Mouse (Mus musculus): Measurements from ENCODE around the gene Krtap12-1. TPM values are rescaled to one million over a fixed set of nuclear protein-coding genes. Genes with fewer than 3 reads are reported as not detected.
"Not testable (repeated sequence)": the region's sequence is repeated elsewhere in the genome, so short reads cannot be mapped to it uniquely, and the experiment has no call there.

Gene Krtap12-1
- polyA plus RNA-seq, 1 experiment from 2014 or later, result 1.1 TPM

DNA sequence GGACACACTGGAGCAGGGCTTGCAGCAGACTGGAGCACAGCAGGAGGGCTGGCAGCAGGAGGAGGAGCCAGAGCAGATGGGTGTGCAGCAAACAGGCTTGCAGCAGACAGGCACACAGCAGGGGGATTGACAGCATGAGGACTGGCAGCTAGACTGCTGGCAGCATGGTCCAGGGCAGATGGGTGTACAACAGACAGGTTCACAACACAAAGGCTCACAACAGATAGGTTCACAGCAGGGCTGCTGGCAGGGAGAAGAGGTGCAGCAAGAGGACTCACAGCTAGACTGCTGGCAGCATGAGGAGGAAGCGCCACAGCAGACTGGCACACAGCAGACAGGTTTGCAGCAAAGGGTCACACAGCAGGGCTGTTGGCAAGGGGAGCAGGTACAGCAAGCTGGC, 30.3 kb downstream of the Krtap12-1 start:
- H3K36me3 ChIP-seq; H3K9me3 ChIP-seq (replicated peaks); H3K9ac ChIP-seq; H3K27ac ChIP-seq (replicated peaks); H3K4me1 ChIP-seq; H3K27me3 ChIP-seq; H3K4me3 ChIP-seq (replicated peaks); ATAC-seq (ENCODE audit: insufficient number of reproducible peaks, low FRiP score, low TSS enrichment, low read depth); H3K4me2 ChIP-seq (replicated peaks): not testable (repeated sequence)
- WGBS, result 78% methylated on average over 1 of the region's 1 CpGs

DNA sequence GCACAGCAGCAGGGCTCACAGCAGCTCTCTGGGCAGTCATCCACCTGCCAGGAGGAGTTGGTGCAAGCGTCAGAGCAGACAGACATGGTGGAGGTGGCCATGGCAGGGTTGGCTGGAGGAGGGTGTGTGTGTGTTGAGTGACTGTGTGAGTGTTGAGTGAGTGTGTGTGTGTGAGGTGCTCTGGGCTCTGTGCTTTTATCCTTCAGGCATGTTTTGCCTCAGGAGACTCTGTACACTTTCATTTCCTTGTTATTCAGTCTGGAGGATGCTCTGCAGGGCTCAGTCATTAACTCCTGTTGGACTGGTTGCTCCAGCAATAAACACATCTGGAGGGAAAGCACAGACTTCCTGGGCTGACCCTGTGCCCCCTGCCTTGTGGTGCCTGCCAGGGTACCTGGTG, 30.9 kb downstream of the Krtap12-1 start, which contains the start of gene Gm9736:
Gene Gm9736 (minus strand): TSS at position 101 of the 400 bp plus-strand sequence.
- H3K36me3 ChIP-seq; ATAC-seq (ENCODE audit: insufficient number of reproducible peaks, low FRiP score, low TSS enrichment, low read depth); H3K9me3 ChIP-seq (replicated peaks); H3K4me1 ChIP-seq; H3K4me3 ChIP-seq (replicated peaks); H3K4me2 ChIP-seq (replicated peaks); H3K27ac ChIP-seq (replicated peaks); H3K27me3 ChIP-seq; H3K9ac ChIP-seq: not testable (repeated sequence)
- 47% methylated on average over 1 of the region's 1 CpGs for WGBS

DNA sequence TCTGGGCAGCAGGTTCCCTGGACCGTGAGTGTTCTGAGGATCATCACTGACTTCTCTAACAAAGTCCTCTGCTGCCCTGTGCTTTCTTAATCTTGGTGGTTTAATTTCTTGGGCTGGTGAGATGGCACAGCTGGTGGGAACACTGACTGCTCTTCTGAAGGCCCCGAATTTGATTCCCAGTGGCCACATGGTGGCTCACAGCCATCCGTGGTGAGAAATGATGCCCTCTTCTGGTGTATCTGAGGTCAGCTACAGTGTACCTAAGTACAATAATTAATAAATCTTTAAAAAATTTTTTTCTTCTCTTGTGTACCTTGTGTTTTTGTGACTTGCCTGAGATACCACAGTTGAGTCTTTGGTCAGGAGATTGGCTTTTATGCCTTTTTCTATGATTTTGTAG, 31.9 kb downstream of the Krtap12-1 start:
- 57% methylated on average over 3 of the region's 3 CpGs for WGBS
- H3K36me3 ChIP-seq; H3K9me3 ChIP-seq (replicated peaks); H3K4me2 ChIP-seq (replicated peaks); H3K4me1 ChIP-seq; H3K4me3 ChIP-seq (replicated peaks); H3K9ac ChIP-seq; H3K27ac ChIP-seq (replicated peaks); ATAC-seq (ENCODE audit: insufficient number of reproducible peaks, low FRiP score, low TSS enrichment, low read depth); H3K27me3 ChIP-seq: not testable (repeated sequence)

DNA sequence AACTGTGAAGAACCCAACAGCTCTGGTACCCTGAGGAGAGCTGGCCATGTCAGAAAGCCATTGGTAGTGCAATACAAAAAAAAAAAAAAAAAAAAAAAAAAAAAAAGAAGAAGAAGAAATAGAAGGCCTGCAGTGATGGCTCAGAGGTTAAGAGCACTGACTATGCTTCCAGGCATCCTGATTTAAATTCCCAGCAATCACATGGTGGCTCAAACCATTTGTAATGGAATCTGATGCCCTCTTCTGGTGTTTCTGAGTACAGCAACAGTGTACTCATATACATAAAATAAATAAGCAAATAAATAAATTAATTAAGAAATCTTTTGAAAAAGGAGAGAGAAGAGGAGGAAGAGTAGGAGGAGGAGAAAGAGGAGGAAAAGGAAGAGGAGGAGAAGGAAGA, 33.0 kb downstream of the Krtap12-1 start:
- H3K27ac ChIP-seq (replicated peaks), result no peak overlapping the region
- no peaks in the 10 kb centered on the region for H3K4me1 ChIP-seq
- H3K9ac ChIP-seq, result no peak overlapping the region
- H3K36me3 ChIP-seq, result no peaks in the 10 kb centered on the region
- no peak overlapping the region for H3K4me3 ChIP-seq (replicated peaks)
- H3K27me3 ChIP-seq, result no peaks in the 10 kb centered on the region
- H3K9me3 ChIP-seq (replicated peaks), result no peaks in the 10 kb centered on the region
- ATAC-seq (ENCODE audit: insufficient number of reproducible peaks, low FRiP score, low TSS enrichment, low read depth), result no peak
- H3K4me2 ChIP-seq (replicated peaks), result no peak overlapping the region

DNA sequence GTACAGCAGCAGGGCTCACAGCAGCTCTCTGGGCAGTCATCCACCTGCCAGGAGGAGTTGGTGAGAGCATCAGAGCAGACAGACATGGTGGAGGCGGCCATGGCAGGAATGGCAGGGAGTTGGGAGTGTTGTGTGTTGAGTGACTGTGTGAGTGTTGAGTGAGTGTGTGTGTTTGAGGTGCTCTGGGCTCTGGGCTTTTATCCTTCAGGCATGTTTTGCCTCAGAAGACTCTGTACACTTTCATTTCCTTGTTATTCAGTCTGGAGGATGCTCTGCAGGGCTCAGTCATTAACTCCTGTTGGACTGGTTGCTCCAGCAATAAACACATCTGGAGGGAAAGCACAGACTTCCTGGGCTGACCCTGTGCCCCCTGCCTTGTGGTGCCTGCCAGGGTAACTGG, 39.2 kb downstream of the Krtap12-1 start, which contains the start of gene Gm3233:
Gene Gm3233 (minus strand): TSS at position 101 of the 400 bp plus-strand sequence.
- not testable (repeated sequence) for H3K27ac ChIP-seq (replicated peaks); H3K9ac ChIP-seq; H3K4me2 ChIP-seq (replicated peaks); H3K4me3 ChIP-seq (replicated peaks); H3K4me1 ChIP-seq; H3K36me3 ChIP-seq; H3K27me3 ChIP-seq; ATAC-seq (ENCODE audit: insufficient number of reproducible peaks, low FRiP score, low TSS enrichment, low read depth); H3K9me3 ChIP-seq (replicated peaks)
- 80% methylated on average over 1 of the region's 1 CpGs for WGBS

DNA sequence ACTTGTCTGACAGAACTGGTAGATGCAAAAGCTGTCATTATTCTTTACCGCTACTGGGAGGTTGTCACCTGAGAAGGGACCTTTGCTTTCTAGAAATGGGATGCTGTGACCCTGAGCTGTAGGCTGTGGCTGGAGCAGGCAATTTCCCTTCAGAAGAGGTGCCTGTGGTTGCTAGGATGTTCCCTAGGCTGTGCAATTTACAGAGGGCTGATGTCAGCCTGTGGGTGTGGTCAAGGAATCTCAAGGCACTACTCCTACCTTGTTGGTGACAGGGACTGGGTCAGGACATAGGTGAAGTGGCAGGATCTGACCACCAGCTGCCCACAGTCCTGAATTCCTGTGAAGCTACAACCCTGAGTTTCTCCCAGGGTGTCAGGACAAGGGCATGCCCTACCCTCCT, 49.3 kb downstream of the Krtap12-1 start:
- no peaks in the 10 kb centered on the region for H3K27me3 ChIP-seq
- ATAC-seq (ENCODE audit: insufficient number of reproducible peaks, low FRiP score, low TSS enrichment, low read depth), result peak; percentile 29; the same call in 1 of the 2 replicates
- H3K4me1 ChIP-seq, result no peaks in the 10 kb centered on the region
- no peak overlapping the region for H3K27ac ChIP-seq (replicated peaks)
- no peak overlapping the region for H3K4me2 ChIP-seq (replicated peaks)
- H3K9ac ChIP-seq, result no peak overlapping the region
- no peaks in the 10 kb centered on the region for H3K36me3 ChIP-seq
- 71% methylated on average over 1 of the region's 1 CpGs for WGBS
- H3K9me3 ChIP-seq (replicated peaks), result no peaks in the 10 kb centered on the region
- no peak overlapping the region for H3K4me3 ChIP-seq (replicated peaks)

Other genes starting within 250 kb of the Krtap12-1 start
- gene Fam207a, start 204.8 kb upstream of the Krtap12-1 start, polyA plus RNA-seq (2015; fragmentation: Nextera tagmentation; extraction: Ambion mirVana), result 37.5 and 38.8 TPM in 2 replicates
- 2.8 and 3.3 TPM in 2 replicates for gene Itgb2, start 190.3 kb upstream of the Krtap12-1 start, polyA plus RNA-seq (2015; fragmentation: Nextera tagmentation; extraction: Ambion mirVana)
- 135 and 136 TPM in 2 replicates for gene Pttg1ip, start 138.9 kb upstream of the Krtap12-1 start, polyA plus RNA-seq (2015; fragmentation: Nextera tagmentation; extraction: Ambion mirVana)
- 323 and 339 TPM in 2 replicates for gene Sumo3, start 114.5 kb upstream of the Krtap12-1 start, polyA plus RNA-seq (2015; fragmentation: Nextera tagmentation; extraction: Ambion mirVana)
- gene Gm49325, start 114.4 kb upstream of the Krtap12-1 start, polyA plus RNA-seq (2015; fragmentation: Nextera tagmentation; extraction: Ambion mirVana), result 3.1 TPM in 1 of 2 replicates, not detected in the other
- 92.2 and 102 TPM in 2 replicates for gene Ube2g2, start 98.3 kb upstream of the Krtap12-1 start, polyA plus RNA-seq (2015; fragmentation: Nextera tagmentation; extraction: Ambion mirVana)
- gene Tspear, start 34.0 kb upstream of the Krtap12-1 start, polyA plus RNA-seq (2015; fragmentation: Nextera tagmentation; extraction: Ambion mirVana), result 3.3 and 3.4 TPM in 2 replicates
- gene Gm19402, start 29.8 kb upstream of the Krtap12-1 start, polyA plus RNA-seq (2015; fragmentation: Nextera tagmentation; extraction: Ambion mirVana), result 0.60 and 0.85 TPM in 2 replicates
- 1.0 and 1.9 TPM in 2 replicates for gene Gm9508, start 23.4 kb upstream of the Krtap12-1 start, polyA plus RNA-seq (2015; fragmentation: Nextera tagmentation; extraction: Ambion mirVana)
- gene Gm10272, start 14.0 kb upstream of the Krtap12-1 start, polyA plus RNA-seq (2015; fragmentation: Nextera tagmentation; extraction: Ambion mirVana), result 0.59 TPM in 1 of 2 replicates, not detected in the other
- gene Gm10024, start 9.1 kb upstream of the Krtap12-1 start, polyA plus RNA-seq (2015; fragmentation: Nextera tagmentation; extraction: Ambion mirVana), result 2.2 and 2.8 TPM in 2 replicates
- 0.56 and 1.5 TPM in 2 replicates for gene Gm10142, start 4.8 kb upstream of the Krtap12-1 start, polyA plus RNA-seq (2015; fragmentation: Nextera tagmentation; extraction: Ambion mirVana)
- 0.75 and 1.2 TPM in 2 replicates for gene Gm10100, start 5.9 kb downstream of the Krtap12-1 start, polyA plus RNA-seq (2015; fragmentation: Nextera tagmentation; extraction: Ambion mirVana)
- 1.5 and 1.7 TPM in 2 replicates for gene Gm18596, start 22.0 kb downstream of the Krtap12-1 start, polyA plus RNA-seq (2015; fragmentation: Nextera tagmentation; extraction: Ambion mirVana)
- 1.5 and 1.9 TPM in 2 replicates for gene Gm9736, start 30.8 kb downstream of the Krtap12-1 start, polyA plus RNA-seq (2015; fragmentation: Nextera tagmentation; extraction: Ambion mirVana)
- 0.41 and 0.77 TPM in 2 replicates for gene Gm3233, start 39.1 kb downstream of the Krtap12-1 start, polyA plus RNA-seq (2015; fragmentation: Nextera tagmentation; extraction: Ambion mirVana)
- 0.92 TPM in 1 of 2 replicates, not detected in the other for gene Gm3238, start 50.7 kb downstream of the Krtap12-1 start, polyA plus RNA-seq (2015; fragmentation: Nextera tagmentation; extraction: Ambion mirVana)
- 1.3 and 1.7 TPM in 2 replicates for gene Gm7138, start 56.3 kb downstream of the Krtap12-1 start, polyA plus RNA-seq (2015; fragmentation: Nextera tagmentation; extraction: Ambion mirVana)
- gene Gm3250, start 61.9 kb downstream of the Krtap12-1 start, polyA plus RNA-seq (2015; fragmentation: Nextera tagmentation; extraction: Ambion mirVana), result not detected in 2 replicates
- gene Gm7137, start 67.6 kb downstream of the Krtap12-1 start, polyA plus RNA-seq (2015; fragmentation: Nextera tagmentation; extraction: Ambion mirVana), result 0.54 TPM in 1 of 2 replicates, not detected in the other
- 0.91 and 1.0 TPM in 2 replicates for gene Gm9639, start 74.5 kb downstream of the Krtap12-1 start, polyA plus RNA-seq (2015; fragmentation: Nextera tagmentation; extraction: Ambion mirVana)
- 0.24 and 0.55 TPM in 2 replicates for gene Gm19668, start 78.5 kb downstream of the Krtap12-1 start, polyA plus RNA-seq (2015; fragmentation: Nextera tagmentation; extraction: Ambion mirVana)
- gene Gm9507, start 91.2 kb downstream of the Krtap12-1 start, polyA plus RNA-seq (2015; fragmentation: Nextera tagmentation; extraction: Ambion mirVana), result 2.0 and 2.1 TPM in 2 replicates
- 2.8 and 3.4 TPM in 2 replicates for gene Gm2696, start 94.1 kb downstream of the Krtap12-1 start, polyA plus RNA-seq (2015; fragmentation: Nextera tagmentation; extraction: Ambion mirVana)
- gene Krtap10-4, start 106.5 kb downstream of the Krtap12-1 start, polyA plus RNA-seq (2015; fragmentation: Nextera tagmentation; extraction: Ambion mirVana), result 2.6 and 5.3 TPM in 2 replicates
- gene Krtap10-10, start 115.3 kb downstream of the Krtap12-1 start, polyA plus RNA-seq (2015; fragmentation: Nextera tagmentation; extraction: Ambion mirVana), result 2.9 and 3.8 TPM in 2 replicates
- 0.73 and 0.88 TPM in 2 replicates for gene Gm36176, start 126.2 kb downstream of the Krtap12-1 start, polyA plus RNA-seq (2015; fragmentation: Nextera tagmentation; extraction: Ambion mirVana)
- gene Gm10318, start 132.3 kb downstream of the Krtap12-1 start, polyA plus RNA-seq (2015; fragmentation: Nextera tagmentation; extraction: Ambion mirVana), result 3.0 and 3.4 TPM in 2 replicates
- 2.4 and 3.3 TPM in 2 replicates for gene Gm3285, start 141.4 kb downstream of the Krtap12-1 start, polyA plus RNA-seq (2015; fragmentation: Nextera tagmentation; extraction: Ambion mirVana)
- 4.3 and 5.0 TPM in 2 replicates for gene Lrrc3, start 181.9 kb downstream of the Krtap12-1 start, polyA plus RNA-seq (2015; fragmentation: Nextera tagmentation; extraction: Ambion mirVana)
- 0.60 and 0.79 TPM in 2 replicates for gene Trpm2, start 250.0 kb downstream of the Krtap12-1 start, polyA plus RNA-seq (2015; fragmentation: Nextera tagmentation; extraction: Ambion mirVana)